Mouse (Mus musculus): ENCODE data around the gene Tigit.

DNA sequence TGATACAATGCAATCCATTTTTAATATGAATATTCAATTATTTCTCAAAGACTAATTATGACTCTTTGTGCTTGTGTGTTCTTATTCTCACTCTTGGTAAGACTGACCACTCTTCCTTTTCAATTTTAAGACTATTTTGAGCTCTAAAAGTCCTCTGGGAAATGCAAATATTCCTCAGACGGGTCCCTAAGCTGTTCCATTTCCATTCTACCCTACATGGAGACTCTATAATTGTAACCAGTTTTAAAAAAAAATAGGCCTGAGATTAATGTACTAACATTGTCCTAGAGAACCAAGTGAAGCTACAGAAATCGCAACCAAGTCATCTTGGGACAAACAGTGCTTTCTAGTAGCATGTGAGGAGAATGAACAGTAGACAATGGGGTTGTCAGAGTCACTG is 10.7 kb downstream of the Tigit start:
- TF ChIP-seq EP300 (optimal IDR thresholded peaks at IDR 0.05) (no peak), CTCF (IDR thresholded peaks at IDR 0.05; ENCODE audit: low read depth) (no peak)
